Mouse (Mus musculus) G1E (cell line): ENCODE measurements around the gene Myh4. TPM values are rescaled to one million over a fixed set of nuclear protein-coding genes. Genes with fewer than 3 reads are reported as not detected.

Source experiments
- ATAC-seq: 2 replicates; pipeline ENCODE4 v1.8.0; 2016; ENCODE audit warnings: mild to moderate bottlenecking; ENCODE audit not compliant: insufficient number of reproducible peaks, poor library complexity, low FRiP score, severe bottlenecking; ENCODE audit errors: extremely low read depth
- DNase-seq: peaks from one replicate; pipeline ENCODE4 v3.0.0; 2012; ENCODE audit warnings: low spot score
- H3K27me3 ChIP-seq: 2 replicates; pipeline ENCODE4 v1.6.1; 2012; ENCODE audit warnings: mild to moderate bottlenecking, low read length, inconsistent platforms; ENCODE audit not compliant: insufficient read depth
- H3K36me3 ChIP-seq: replicated peaks from 2 replicates; pipeline ENCODE3; 2012; ENCODE audit warnings: mild to moderate bottlenecking, inconsistent platforms
- H3K4me1 ChIP-seq: 2 replicates; pipeline ENCODE4 v1.6.1; 2012; ENCODE audit warnings: low read depth, low read length, inconsistent platforms, mixed read lengths; ENCODE audit not compliant: insufficient read depth
- H3K4me3 ChIP-seq: 2 replicates; pipeline ENCODE4 v1.5.1; 2012; ENCODE audit warnings: low read depth, mild to moderate bottlenecking, inconsistent platforms, low read length, moderate library complexity, mixed read lengths
- H3K9me3 ChIP-seq: replicated peaks from 2 replicates; pipeline ENCODE4 v1.6.1; 2012; ENCODE audit warnings: inconsistent platforms
- CTCF ChIP-seq: IDR thresholded peaks from 2 replicates; pipeline ENCODE4 v1.5.1; 2012; ENCODE audit warnings: low read depth, low read length, inconsistent platforms, mixed read lengths
- GATA1 ChIP-seq: IDR thresholded peaks from 2 replicates; pipeline ENCODE4 v1.6.1; 2012; ENCODE audit warnings: borderline replicate concordance, low read length, inconsistent platforms, mixed read lengths
- GATA2 ChIP-seq: IDR thresholded peaks from 2 replicates; pipeline ENCODE4 v1.6.1; 2012; ENCODE audit warnings: low read depth, low read length, inconsistent platforms, borderline replicate concordance
- POLR2AphosphoS5 ChIP-seq: IDR thresholded peaks from 2 replicates; pipeline ENCODE4 v1.6.1; 2012; ENCODE audit warnings: low read depth, low read length, inconsistent platforms; ENCODE audit not compliant: insufficient replicate concordance
- TAL1 ChIP-seq: conservative IDR thresholded peaks from 2 replicates; pipeline ENCODE4 v1.6.1; 2012; ENCODE audit warnings: low read depth, low read length, inconsistent platforms, mixed read lengths
- polyA plus RNA-seq: library from polyadenylated mRNA; stranded (reverse); fragments of >175 nt; gene quantifications from 2 replicates; pipeline ENCODE4 v1.2.3, GENCODE M21; 2012
- total RNA-seq, 2 experiments: library from RNA; stranded (forward) in 1 of 2; stranded (reverse) in 1 of 2; fragments of 200-1000 nt in 1 of 2; fragments of >200 nt in 1 of 2; fragmentation: Nextera tagmentation in 1 of 2; gene quantifications; 2 replicates each; pipeline ENCODE4 v1.2.3; 2014 to 2017

The Myh4 gene
- total and polyA plus RNA-seq, 3 experiments = not detected

DNA sequence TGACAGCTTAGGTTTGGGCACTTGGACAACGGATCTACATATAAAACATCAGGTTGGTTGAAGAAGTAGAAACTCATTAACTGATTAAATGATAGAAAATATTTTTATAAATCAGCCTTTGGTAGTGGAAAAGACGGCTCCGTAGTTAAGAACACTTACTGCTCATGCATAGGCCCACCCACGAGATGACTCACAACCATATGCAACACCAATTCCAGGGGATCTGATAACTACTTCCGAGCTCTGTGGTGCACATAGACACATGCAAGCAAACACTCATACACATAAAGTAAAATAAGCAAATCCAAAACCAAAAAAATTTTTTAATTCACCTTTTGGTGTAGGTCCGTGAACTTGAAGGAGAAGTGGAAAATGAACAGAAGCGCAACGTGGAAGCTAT is 16.0 kb upstream of the Myh4 start:
- DNase-seq (no peak), ATAC-seq (no peak)
- Histone ChIP-seq H3K9me3 (peaks cover 24% of the 10 kb centered on the region), H3K4me3 (no peak overlapping the region), H3K36me3 (no peaks in the 10 kb centered on the region), H3K27me3 (no peaks in the 10 kb centered on the region), H3K4me1 (no peaks in the 10 kb centered on the region)
- TF ChIP-seq GATA2 (no peak), GATA1 (no peak), CTCF (no peak), TAL1 (no peak), POLR2AphosphoS5 (no peak)

- Histone ChIP-seq H3K4me1 (no peaks in the 10 kb centered on the region), H3K36me3 (no peaks in the 10 kb centered on the region), H3K27me3 (no peaks in the 10 kb centered on the region), H3K4me3 (no peak overlapping the region), H3K9me3 (peaks cover 29% of the 10 kb centered on the region)
- no peak for ATAC-seq
- no peak for TF ChIP-seq GATA2
- TF ChIP-seq POLR2AphosphoS5 = no peak
- no peak for TF ChIP-seq CTCF
- no peak for TF ChIP-seq GATA1
- TF ChIP-seq TAL1 = no peak
- DNase-seq = no peak
Observed at GRCm38 (mm10) chr11:67224466-67224865, 13.4 kb upstream of the Myh4 start.

- H3K4me3 ChIP-seq = no peak overlapping the region
- no peaks in the 10 kb centered on the region for H3K36me3 ChIP-seq
- ATAC-seq (no peak), DNase-seq (no peak)
- H3K27me3 ChIP-seq = no peaks in the 10 kb centered on the region
- peaks cover 21% of the 10 kb centered on the region for H3K9me3 ChIP-seq
- H3K4me1 ChIP-seq = no peaks in the 10 kb centered on the region
- TF ChIP-seq TAL1 (no peak), CTCF (no peak), POLR2AphosphoS5 (no peak), GATA1 (no peak), GATA2 (no peak)
Observed at GRCm38 (mm10) chr11:67228731-67229130, 9.1 kb upstream of the Myh4 start.

GRCm38 (mm10) chr11:67229166-67229565 is 8.7 kb upstream of the Myh4 start:
- H3K4me3 ChIP-seq = no peak overlapping the region
- no peaks in the 10 kb centered on the region for H3K27me3 ChIP-seq
- H3K4me1 ChIP-seq = no peaks in the 10 kb centered on the region
- H3K9me3 ChIP-seq = peaks cover 23% of the 10 kb centered on the region
- no peak for ATAC-seq
- DNase-seq = no peak
- H3K36me3 ChIP-seq = no peaks in the 10 kb centered on the region
- TF ChIP-seq CTCF (no peak), TAL1 (no peak), POLR2AphosphoS5 (no peak), GATA2 (no peak), GATA1 (no peak)

- ATAC-seq (no peak), DNase-seq (no peak)
- Histone ChIP-seq H3K4me3 (no peak overlapping the region), H3K27me3 (no peaks in the 10 kb centered on the region), H3K4me1 (no peaks in the 10 kb centered on the region), H3K9me3 (peaks cover 24% of the 10 kb centered on the region), H3K36me3 (no peaks in the 10 kb centered on the region)
- TF ChIP-seq GATA2 = no peak
- no peak for TF ChIP-seq GATA1
- TF ChIP-seq CTCF = no peak
- no peak for TF ChIP-seq TAL1
- TF ChIP-seq POLR2AphosphoS5 = no peak
Observed at GRCm38 (mm10) chr11:67229946-67230345, 7.9 kb upstream of the Myh4 start.

DNA sequence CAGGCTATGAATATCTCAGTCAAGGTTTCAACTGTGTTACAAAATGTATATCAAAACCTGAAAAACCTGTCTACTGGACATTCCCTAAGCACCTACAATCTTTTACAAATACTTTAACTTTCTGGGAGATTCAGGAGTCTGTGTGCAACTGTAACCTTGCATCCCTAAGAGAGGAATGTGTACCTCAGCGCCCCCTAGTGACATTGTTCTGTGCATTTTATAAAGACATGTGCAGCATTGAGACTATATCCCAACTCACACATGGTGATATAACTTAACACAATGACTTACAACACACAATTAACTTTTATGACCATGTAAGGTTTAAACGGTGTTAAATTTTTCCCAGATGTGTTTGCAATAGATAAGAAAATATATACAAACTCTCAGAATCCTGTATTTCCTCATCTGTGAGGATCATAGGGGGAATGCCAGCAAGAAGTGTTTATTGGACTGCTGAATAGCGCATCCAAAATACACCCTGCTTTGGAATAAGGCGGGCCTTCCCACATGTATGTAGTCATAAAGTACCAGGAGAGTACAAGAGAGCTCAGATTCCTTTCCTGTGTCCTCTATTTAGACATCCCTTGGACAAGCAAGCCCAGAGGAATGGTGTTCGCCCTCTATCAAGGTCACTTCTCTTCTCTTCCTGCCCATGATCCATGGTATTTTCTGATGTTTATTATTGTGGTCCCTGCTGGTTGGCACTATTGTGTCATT is 2.0 kb upstream of the Myh4 start:
- peaks cover 36% of the 10 kb centered on the region for H3K9me3 ChIP-seq
- H3K4me3 ChIP-seq = no peak overlapping the region
- H3K36me3 ChIP-seq = no peaks in the 10 kb centered on the region
- DNase-seq (no peak), ATAC-seq (no peak)
- no peaks in the 10 kb centered on the region for H3K27me3 ChIP-seq
- H3K4me1 ChIP-seq = no peaks in the 10 kb centered on the region
- TF ChIP-seq GATA1 (no peak), CTCF (no peak), POLR2AphosphoS5 (no peak), GATA2 (no peak), TAL1 (no peak)

GRCm38 (mm10) chr11:67236799-67237198 is 1.0 kb upstream of the Myh4 start:
- DNase-seq = no peak
- peaks cover 41% of the 10 kb centered on the region for H3K9me3 ChIP-seq
- H3K27me3 ChIP-seq = no peaks in the 10 kb centered on the region
- ATAC-seq = no peak
- H3K4me1 ChIP-seq = no peaks in the 10 kb centered on the region
- H3K4me3 ChIP-seq = no peak overlapping the region
- TF ChIP-seq CTCF (no peak), GATA1 (no peak), TAL1 (no peak), POLR2AphosphoS5 (no peak)
- H3K36me3 ChIP-seq = no peaks in the 10 kb centered on the region
